Mouse (Mus musculus) stomach, embryonic 16.5 days (tissue): ENCODE data around the gene Opcml. TPM values are rescaled to one million over a fixed set of nuclear protein-coding genes. Genes with fewer than 3 reads are reported as not detected.

Experiments used
- ATAC-seq: fragments of 200-750 bp; cut with Nextera tagmentation; 2 replicates; pipeline ENCODE4 v1.8.0; 2017; ENCODE audit warnings: moderate number of reproducible peaks, moderate TSS enrichment; ENCODE audit not compliant: insufficient read depth, low FRiP score
- H3K27ac ChIP-seq: fragments of 300-500 bp; sonication (generic); 2 replicates; pipeline ENCODE4 v1.5.1; 2014; ENCODE audit warnings: low read length
- H3K27me3 ChIP-seq: fragments of 300-500 bp; sonication (generic); 2 replicates; pipeline ENCODE4 v1.6.1; 2014; ENCODE audit warnings: low read length, control low read depth, mixed read lengths; ENCODE audit not compliant: control insufficient read depth, insufficient read depth
- H3K36me3 ChIP-seq: fragments of 300-500 bp; sonication (generic); 2 replicates; pipeline ENCODE4 v1.6.1; 2014; ENCODE audit warnings: low read length; ENCODE audit not compliant: control insufficient read depth, insufficient read depth
- H3K4me1 ChIP-seq: fragments of 300-500 bp; sonication (generic); 2 replicates; pipeline ENCODE4 v1.6.1; 2014; ENCODE audit warnings: low read length, control low read depth, mixed read lengths; ENCODE audit not compliant: control insufficient read depth, insufficient read depth
- H3K4me2 ChIP-seq: fragments of 300-500 bp; sonication (generic); 2 replicates; pipeline ENCODE4 v1.6.1; 2014; ENCODE audit warnings: low read depth, low read length, mixed read lengths
- H3K4me3 ChIP-seq: fragments of 300-500 bp; sonication (generic); replicated peaks from 2 replicates; pipeline ENCODE4 v1.5.1; 2014; ENCODE audit warnings: mild to moderate bottlenecking, low read length
- H3K9ac ChIP-seq: fragments of 300-500 bp; sonication (generic); 2 replicates; pipeline ENCODE4 v1.6.1; 2014; ENCODE audit warnings: low read length
- H3K9me3 ChIP-seq: fragments of 300-500 bp; sonication (generic); replicated peaks from 2 replicates; pipeline ENCODE4 v1.6.1; 2016; ENCODE audit warnings: low read length, control low read depth; ENCODE audit not compliant: control insufficient read depth
- WGBS: fragments of 180-500 bp; shearing (Covaris S2); extraction: QIAGEN DNeasy Blood & Tissue Kit; methylation state at CpG from one replicate; pipeline ENCODE4 v1.1.7; 2014; 5-methylcytosine and 5-hydroxymethylcytosine counted together
- polyA plus RNA-seq: library from polyadenylated mRNA; unstranded; fragments of >200 nt; fragmentation: Nextera tagmentation; extraction: Ambion mirVana; gene quantifications from 2 replicates; pipeline ENCODE4 v1.2.1, GENCODE M21; 2015

The Opcml gene
- polyA plus RNA-seq, 1 experiment from 2014 or later = 2.8 TPM

GRCm38 (mm10) chr9:28659996-28660395, 869.4 kb downstream of the Opcml start:
- no peaks in the 10 kb centered on the region for H3K4me1 ChIP-seq
- H3K27ac ChIP-seq = no peak overlapping the region
- H3K4me2 ChIP-seq = no peak overlapping the region
- no peaks in the 10 kb centered on the region for H3K9me3 ChIP-seq
- no peak for ATAC-seq
- H3K36me3 ChIP-seq = no peaks in the 10 kb centered on the region
- no peak overlapping the region for H3K4me3 ChIP-seq
- H3K27me3 ChIP-seq = no peaks in the 10 kb centered on the region
- H3K9ac ChIP-seq = no peak overlapping the region
- WGBS = 80% methylated on average over 2 of the region's 2 CpGs

DNA sequence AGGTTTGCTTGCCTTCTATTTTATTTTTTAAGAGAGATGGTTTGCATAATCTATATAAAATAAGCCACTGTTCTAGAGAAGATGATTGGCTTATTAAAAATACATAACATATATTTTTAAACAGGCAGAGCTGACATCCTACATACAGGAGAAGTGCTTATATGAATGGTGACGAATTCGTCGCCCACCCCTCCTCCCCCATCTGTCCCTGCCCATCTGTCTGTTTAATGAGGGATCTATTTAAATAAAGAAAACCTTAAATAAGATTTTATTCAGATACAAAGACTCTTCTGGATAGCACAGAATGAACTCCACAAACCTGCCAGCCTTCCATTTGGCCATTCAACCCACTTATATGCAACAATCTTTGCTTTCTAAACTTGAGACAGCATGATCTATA, 872.3 kb downstream of the Opcml start:
- WGBS = 86% methylated on average over 3 of the region's 3 CpGs
- H3K4me3 ChIP-seq = no peak overlapping the region

GRCm38 (mm10) chr9:28680309-28680708, 889.7 kb downstream of the Opcml start:
- Histone ChIP-seq H3K9ac (no peak overlapping the region), H3K36me3 (no peaks in the 10 kb centered on the region), H3K27me3 (no peaks in the 10 kb centered on the region), H3K4me2 (no peak overlapping the region), H3K9me3 (no peaks in the 10 kb centered on the region), H3K4me1 (no peaks in the 10 kb centered on the region), H3K27ac (no peak overlapping the region), H3K4me3 (no peak overlapping the region)
- ATAC-seq = no peak
- 88% methylated on average over 1 of the region's 1 CpGs for WGBS

More for the DNA sequence above, 872.3 kb downstream of the Opcml start:
- no peak for ATAC-seq
- Histone ChIP-seq H3K36me3 (no peaks in the 10 kb centered on the region), H3K9me3 (no peaks in the 10 kb centered on the region), H3K27me3 (no peaks in the 10 kb centered on the region), H3K4me1 (no peaks in the 10 kb centered on the region), H3K9ac (no peak overlapping the region), H3K4me2 (no peak overlapping the region), H3K27ac (no peak overlapping the region)

DNA sequence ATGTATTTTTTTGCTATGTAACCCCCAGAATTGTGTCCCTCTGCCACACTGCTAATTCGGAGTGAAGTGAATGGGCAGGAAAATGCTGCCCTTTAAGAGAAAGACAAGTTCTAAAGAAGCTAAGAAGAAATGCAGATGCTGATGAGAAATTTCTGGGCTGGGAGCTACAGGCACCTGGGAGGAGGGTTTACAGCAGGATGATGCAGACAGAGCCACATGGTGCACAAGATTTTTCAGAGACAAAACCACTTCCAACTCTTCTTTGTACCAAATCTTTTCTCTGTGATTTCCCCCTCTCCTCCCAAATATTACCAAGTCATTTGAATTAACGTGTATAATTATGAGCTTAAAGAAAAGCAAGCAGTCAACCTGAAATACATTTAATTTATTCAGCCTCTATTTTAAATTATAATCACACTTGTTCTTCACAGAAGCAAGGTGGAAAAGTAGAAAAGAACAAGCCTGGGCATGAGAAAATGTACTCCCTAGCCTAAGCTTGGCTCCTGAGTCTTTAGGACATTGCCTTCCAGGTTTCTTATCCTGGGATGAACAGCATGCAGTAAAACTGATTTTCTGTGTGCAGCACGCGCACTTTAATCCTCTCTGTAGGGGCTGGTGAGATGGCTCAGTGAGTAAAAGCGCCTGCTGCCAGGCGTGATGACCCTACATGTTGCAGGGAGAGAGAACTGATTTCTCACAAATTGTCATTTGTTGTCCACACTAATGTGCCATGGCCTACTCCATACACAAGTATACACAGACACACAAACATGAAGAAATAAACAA, 890.9 kb downstream of the Opcml start:
- Histone ChIP-seq H3K36me3 (no peaks in the 10 kb centered on the region), H3K9me3 (no peaks in the 10 kb centered on the region), H3K4me3 (no peak overlapping the region), H3K27me3 (no peaks in the 10 kb centered on the region), H3K27ac (no peak overlapping the region), H3K4me2 (no peak overlapping the region), H3K4me1 (no peaks in the 10 kb centered on the region), H3K9ac (no peak overlapping the region)
- WGBS = 71% methylated on average over 6 of the region's 6 CpGs
- ATAC-seq = no peak

GRCm38 (mm10) chr9:28683951-28684470, 893.4 kb downstream of the Opcml start:
- Histone ChIP-seq H3K36me3 (no peaks in the 10 kb centered on the region), H3K4me2 (no peak overlapping the region), H3K27ac (no peak overlapping the region), H3K4me1 (no peaks in the 10 kb centered on the region), H3K9me3 (no peaks in the 10 kb centered on the region), H3K4me3 (no peak overlapping the region), H3K27me3 (no peaks in the 10 kb centered on the region), H3K9ac (no peak overlapping the region)
- 68% methylated on average over 5 of the region's 5 CpGs for WGBS
- no peak for ATAC-seq

DNA sequence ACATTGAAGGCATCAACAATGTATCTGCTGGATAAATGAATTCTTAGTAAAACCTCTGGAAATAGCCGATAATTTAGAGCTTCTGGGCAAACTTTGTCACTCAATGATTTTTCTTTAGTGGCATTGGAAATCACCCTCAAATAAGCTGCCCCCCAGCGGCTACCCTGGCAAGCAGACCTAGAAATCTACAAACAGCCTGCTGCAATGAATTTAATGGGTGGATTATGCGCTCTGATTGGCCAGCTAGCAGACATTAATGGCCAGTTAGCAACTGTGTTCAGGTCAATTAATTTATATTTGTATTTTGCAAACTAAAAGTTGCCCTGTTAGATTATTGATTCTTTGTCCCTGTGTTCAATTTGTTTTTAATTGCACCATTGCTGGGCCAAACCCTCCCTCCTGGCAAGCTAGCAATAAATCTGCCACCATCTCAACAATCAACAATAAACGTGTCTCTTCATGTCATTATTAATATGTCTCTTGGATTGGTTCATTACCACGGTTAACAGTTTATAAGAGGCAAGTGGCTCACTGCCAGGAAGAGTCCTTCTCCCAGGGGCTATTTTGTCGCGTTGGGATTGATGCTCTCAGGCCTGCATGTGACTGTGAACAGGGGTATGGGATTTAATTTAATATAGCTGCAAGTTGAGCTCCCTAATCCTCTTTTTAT, 896.5 kb downstream of the Opcml start:
- Histone ChIP-seq H3K4me1 (no peaks in the 10 kb centered on the region), H3K27ac (no peak overlapping the region), H3K9ac (no peak overlapping the region), H3K4me3 (no peak overlapping the region), H3K4me2 (no peak overlapping the region), H3K27me3 (no peaks in the 10 kb centered on the region), H3K36me3 (no peaks in the 10 kb centered on the region), H3K9me3 (no peaks in the 10 kb centered on the region)
- WGBS = 61% methylated on average over 7 of the region's 7 CpGs
- ATAC-seq = no peak

GRCm38 (mm10) chr9:28690134-28690533, 899.6 kb downstream of the Opcml start:
- H3K9ac ChIP-seq = no peak overlapping the region
- H3K4me2 ChIP-seq = no peak overlapping the region
- 62% methylated on average over 2 of the region's 2 CpGs for WGBS
- no peak; the same call in 1 of the 2 replicates for ATAC-seq
- no peak overlapping the region for H3K4me3 ChIP-seq
- H3K9me3 ChIP-seq = no peaks in the 10 kb centered on the region
- H3K4me1 ChIP-seq = no peaks in the 10 kb centered on the region
- no peaks in the 10 kb centered on the region for H3K36me3 ChIP-seq
- H3K27ac ChIP-seq = no peak overlapping the region
- H3K27me3 ChIP-seq = no peaks in the 10 kb centered on the region

GRCm38 (mm10) chr9:28705796-28706195, 915.2 kb downstream of the Opcml start:
- no peak overlapping the region for H3K27ac ChIP-seq
- no peaks in the 10 kb centered on the region for H3K4me1 ChIP-seq
- 73% methylated on average over 4 of the region's 4 CpGs for WGBS
- no peak overlapping the region for H3K4me2 ChIP-seq
- ATAC-seq = no peak
- no peaks in the 10 kb centered on the region for H3K27me3 ChIP-seq
- no peak overlapping the region for H3K9ac ChIP-seq
- H3K4me3 ChIP-seq = no peak overlapping the region
- no peaks in the 10 kb centered on the region for H3K36me3 ChIP-seq
- H3K9me3 ChIP-seq = no peaks in the 10 kb centered on the region

DNA sequence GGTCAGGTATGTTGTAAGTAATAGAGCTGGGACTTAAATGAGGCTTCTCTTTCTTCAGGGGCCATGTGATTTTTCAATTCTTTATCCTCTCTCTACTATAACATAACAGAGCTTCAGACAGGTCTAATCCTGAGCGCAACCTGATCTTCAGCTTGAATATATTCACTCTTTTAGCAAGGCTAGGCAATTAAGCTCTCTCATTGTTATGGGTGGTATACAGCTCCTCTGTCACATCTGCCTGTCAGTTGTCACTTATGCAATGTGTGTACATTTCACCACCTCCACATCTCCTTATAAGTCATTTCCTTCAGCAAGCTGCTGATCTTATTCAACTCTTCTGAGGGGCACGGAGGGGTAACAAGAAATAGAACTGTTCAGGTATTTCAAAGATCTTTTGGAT, 924.0 kb downstream of the Opcml start:
- Histone ChIP-seq H3K9me3 (no peaks in the 10 kb centered on the region), H3K4me3 (no peak overlapping the region), H3K4me1 (no peaks in the 10 kb centered on the region), H3K36me3 (no peaks in the 10 kb centered on the region), H3K27ac (no peak overlapping the region), H3K9ac (no peak overlapping the region), H3K4me2 (no peak overlapping the region), H3K27me3 (no peaks in the 10 kb centered on the region)
- no peak for ATAC-seq
- WGBS = 76% methylated on average over 2 of the region's 2 CpGs
